Mouse (Mus musculus): ENCODE results near the gene Kcnma1. TPM values are rescaled to one million over a fixed set of nuclear protein-coding genes. Genes with fewer than 3 reads are reported as not detected.

Gene Kcnma1
- polyA plus RNA-seq, 1 experiment from 2014 or later: 2.1 TPM

DNA sequence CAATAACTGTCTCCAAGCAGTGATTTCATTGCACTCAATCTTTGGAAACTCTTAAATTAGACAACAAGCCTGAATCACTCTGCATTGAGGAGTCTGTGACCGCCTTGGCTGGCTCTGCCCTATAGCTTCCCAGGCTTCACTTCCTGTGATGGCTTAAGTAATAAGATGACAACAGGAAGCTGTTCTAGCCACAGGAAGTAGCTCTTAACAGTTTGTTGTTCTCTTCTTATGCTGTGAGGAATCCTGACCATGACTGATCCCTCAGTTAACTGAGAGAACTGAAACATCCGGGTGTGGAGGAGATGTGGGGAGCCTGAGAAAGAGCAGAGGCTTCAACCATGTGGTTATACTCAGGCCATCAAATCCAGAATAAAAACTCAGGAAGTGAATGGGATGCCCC is 549.2 kb downstream of the Kcnma1 start:
- Histone ChIP-seq H3K9me3 (replicated peaks; ENCODE audit: low read length) (no peaks in the 10 kb centered on the region), H3K4me1 (replicated peaks; ENCODE audit: insufficient read depth, low read length) (no peaks in the 10 kb centered on the region), H3K36me3 (ENCODE audit: insufficient read depth, low read length) (no peaks in the 10 kb centered on the region), H3K27ac (no peak overlapping the region), H3K4me2 (ENCODE audit: low read length) (no peak overlapping the region), H3K27me3 (ENCODE audit: insufficient read depth, low read length) (no peaks in the 10 kb centered on the region), H3K9ac (ENCODE audit: low read depth, low read length) (no peak overlapping the region), H3K4me3 (replicated peaks; ENCODE audit: low read depth, low read length) (no peak overlapping the region)
- TF ChIP-seq CTCF (IDR thresholded peaks at IDR 0.05; ENCODE audit: low read depth): no peak
- 63% methylated on average over 2 of the region's 2 CpGs for WGBS
- DNase-seq (ENCODE audit: low spot score): peak; percentile 19
- no peak for ATAC-seq (replicated peaks; ENCODE audit: low FRiP score, low read depth)

DNA sequence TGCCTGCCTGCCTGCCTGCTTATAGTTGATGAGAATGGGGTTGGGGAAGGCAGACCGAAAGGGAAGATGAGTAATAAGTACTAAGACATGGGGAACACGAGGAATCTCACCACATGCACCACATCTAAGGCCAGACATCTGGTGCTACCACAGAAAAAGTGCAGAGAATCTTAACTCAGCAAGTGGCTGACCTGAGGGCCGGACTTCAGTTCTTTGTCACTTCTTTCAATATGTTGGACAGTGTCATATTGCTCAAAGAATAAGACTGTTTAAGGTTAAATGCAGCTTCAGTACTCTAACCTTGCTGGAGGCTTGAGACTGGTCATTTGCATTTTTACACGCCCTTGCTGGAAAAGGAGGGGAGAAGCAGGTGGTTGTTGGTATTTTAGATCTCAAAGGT is 555.7 kb downstream of the Kcnma1 start:
- Histone ChIP-seq H3K4me3 (replicated peaks; ENCODE audit: low read depth, low read length) (no peak overlapping the region), H3K4me2 (ENCODE audit: low read length) (no peak overlapping the region), H3K9ac (ENCODE audit: low read depth, low read length) (no peak overlapping the region), H3K27me3 (ENCODE audit: insufficient read depth, low read length) (no peaks in the 10 kb centered on the region), H3K4me1 (replicated peaks; ENCODE audit: insufficient read depth, low read length) (no peaks in the 10 kb centered on the region), H3K36me3 (ENCODE audit: insufficient read depth, low read length) (no peaks in the 10 kb centered on the region), H3K9me3 (replicated peaks; ENCODE audit: low read length) (no peaks in the 10 kb centered on the region), H3K27ac (no peak overlapping the region)
- 57% methylated on average over 4 of the region's 4 CpGs for WGBS
- DNase-seq (ENCODE audit: low spot score) (no peak), ATAC-seq (replicated peaks; ENCODE audit: low FRiP score, low read depth) (no peak)
- TF ChIP-seq CTCF (IDR thresholded peaks at IDR 0.05; ENCODE audit: low read depth): no peak

DNA sequence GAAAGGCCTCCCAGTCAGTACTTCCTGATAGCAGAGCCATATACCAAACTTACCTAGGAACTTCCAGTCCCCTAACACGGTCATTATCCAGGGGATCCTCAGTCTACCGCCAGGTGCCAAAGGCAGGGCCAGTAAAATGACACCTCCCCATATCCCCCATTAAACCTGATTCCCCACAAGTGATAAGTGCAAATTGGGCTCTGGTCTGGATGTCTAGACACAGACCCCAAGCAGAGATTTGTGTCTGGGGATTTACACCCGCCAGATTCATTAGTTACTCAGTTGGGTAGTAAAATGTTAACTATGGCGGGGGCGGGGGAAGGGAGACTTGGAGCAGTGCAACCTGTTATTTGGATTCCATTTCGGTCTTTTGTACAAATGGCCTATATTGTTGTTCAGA is 562.6 kb downstream of the Kcnma1 start:
- 48% methylated on average over 6 of the region's 6 CpGs for WGBS
- no peak for TF ChIP-seq CTCF (IDR thresholded peaks at IDR 0.05; ENCODE audit: low read depth)
- no peaks in the 10 kb centered on the region for H3K9me3 ChIP-seq (replicated peaks; ENCODE audit: low read length)
- no peak overlapping the region for H3K9ac ChIP-seq (ENCODE audit: low read depth, low read length)
- H3K27me3 ChIP-seq (ENCODE audit: insufficient read depth, low read length): no peaks in the 10 kb centered on the region
- DNase-seq (ENCODE audit: low spot score) (no peak), ATAC-seq (replicated peaks; ENCODE audit: low FRiP score, low read depth) (no peak)
- no peaks in the 10 kb centered on the region for H3K36me3 ChIP-seq (ENCODE audit: insufficient read depth, low read length)
- H3K27ac ChIP-seq: no peak overlapping the region
- no peak overlapping the region for H3K4me2 ChIP-seq (ENCODE audit: low read length)
- no peaks in the 10 kb centered on the region for H3K4me1 ChIP-seq (replicated peaks; ENCODE audit: insufficient read depth, low read length)
- H3K4me3 ChIP-seq (replicated peaks; ENCODE audit: low read depth, low read length): no peak overlapping the region

DNA sequence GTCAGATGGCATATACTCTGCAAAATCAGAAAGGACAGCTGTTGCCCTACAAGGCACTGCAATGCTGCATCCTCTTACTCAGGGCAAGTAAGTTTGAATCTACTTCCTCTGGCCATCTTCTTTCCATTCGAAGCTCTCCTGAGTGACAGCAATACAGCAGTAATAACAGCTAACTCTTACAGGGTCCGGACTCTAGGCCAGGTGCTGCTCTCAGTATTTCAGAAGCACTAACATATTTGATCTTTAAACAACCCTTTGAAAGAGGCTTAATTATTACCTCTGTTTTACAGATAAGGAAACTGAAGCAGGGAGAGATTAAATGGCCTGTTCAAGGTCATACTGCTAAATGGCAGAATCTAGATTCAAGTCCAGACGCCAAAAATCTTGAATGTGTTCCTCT is 576.8 kb downstream of the Kcnma1 start:
- no peak for DNase-seq (ENCODE audit: low spot score)
- Histone ChIP-seq H3K4me3 (replicated peaks; ENCODE audit: low read depth, low read length) (no peak overlapping the region), H3K4me2 (ENCODE audit: low read length) (no peak overlapping the region), H3K4me1 (replicated peaks; ENCODE audit: insufficient read depth, low read length) (no peaks in the 10 kb centered on the region), H3K27ac (no peak overlapping the region), H3K36me3 (ENCODE audit: insufficient read depth, low read length) (no peaks in the 10 kb centered on the region), H3K9me3 (replicated peaks; ENCODE audit: low read length) (no peaks in the 10 kb centered on the region), H3K27me3 (ENCODE audit: insufficient read depth, low read length) (no peaks in the 10 kb centered on the region), H3K9ac (ENCODE audit: low read depth, low read length) (no peak overlapping the region)
- TF ChIP-seq CTCF (IDR thresholded peaks at IDR 0.05; ENCODE audit: low read depth): no peak
- 55% methylated on average over 3 of the region's 3 CpGs for WGBS
- no peak for ATAC-seq (replicated peaks; ENCODE audit: low FRiP score, low read depth)

DNA sequence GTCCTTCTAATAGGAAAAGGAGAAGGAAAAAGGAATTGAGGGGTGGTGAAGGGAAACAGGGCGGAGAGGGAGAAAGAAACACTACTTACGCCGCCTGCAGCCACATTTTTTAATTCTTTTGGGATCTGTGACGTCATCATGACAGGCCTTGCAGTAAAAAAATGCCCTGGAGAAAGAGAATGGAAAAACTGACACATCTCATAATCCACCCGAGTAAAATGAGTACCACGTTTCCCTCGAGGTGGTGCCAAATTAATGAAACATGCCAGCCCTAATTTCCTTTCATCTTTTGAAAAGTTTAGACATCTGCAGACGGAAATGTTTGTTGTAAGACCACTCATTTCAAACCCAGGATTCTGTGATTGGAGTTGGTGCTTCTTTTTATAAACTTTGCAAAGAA is 578.4 kb downstream of the Kcnma1 start:
- 71% methylated on average over 8 of the region's 8 CpGs for WGBS
- no peak for TF ChIP-seq CTCF (IDR thresholded peaks at IDR 0.05; ENCODE audit: low read depth)
- no peak overlapping the region for H3K9ac ChIP-seq (ENCODE audit: low read depth, low read length)

DNA sequence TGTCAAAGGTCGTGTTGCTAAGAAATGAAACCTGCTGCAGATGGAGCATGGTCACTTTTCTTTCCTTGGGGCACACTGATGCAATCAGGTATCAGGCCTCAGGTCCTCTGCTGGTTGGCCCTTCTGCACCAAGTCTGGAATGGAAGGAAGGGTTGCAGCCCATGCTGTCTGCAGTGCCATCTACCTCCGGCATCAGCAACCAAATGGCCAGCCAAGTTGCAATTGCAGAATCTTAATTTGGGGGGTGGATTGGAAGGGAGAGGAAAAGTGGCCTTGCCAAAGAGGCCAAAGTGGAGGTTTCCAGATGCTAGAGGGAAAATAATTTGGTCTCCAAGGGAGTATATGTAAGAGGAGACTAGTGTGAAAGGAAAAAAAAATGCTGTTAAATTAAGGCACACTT is 584.3 kb downstream of the Kcnma1 start:
- no peaks in the 10 kb centered on the region for H3K27me3 ChIP-seq (ENCODE audit: insufficient read depth, low read length)
- no peaks in the 10 kb centered on the region for H3K36me3 ChIP-seq (ENCODE audit: insufficient read depth, low read length)
- no peak for TF ChIP-seq CTCF (IDR thresholded peaks at IDR 0.05; ENCODE audit: low read depth)
- no peaks in the 10 kb centered on the region for H3K4me1 ChIP-seq (replicated peaks; ENCODE audit: insufficient read depth, low read length)
- H3K4me3 ChIP-seq (replicated peaks; ENCODE audit: low read depth, low read length): no peak overlapping the region
- no peak overlapping the region for H3K27ac ChIP-seq
- WGBS: 79% methylated on average over 2 of the region's 2 CpGs
- H3K9me3 ChIP-seq (replicated peaks; ENCODE audit: low read length): no peaks in the 10 kb centered on the region
- no peak for ATAC-seq (replicated peaks; ENCODE audit: low FRiP score, low read depth)
- H3K9ac ChIP-seq (ENCODE audit: low read depth, low read length): no peak overlapping the region
- H3K4me2 ChIP-seq (ENCODE audit: low read length): no peak overlapping the region
- DNase-seq (ENCODE audit: low spot score): no peak

More for the DNA sequence above, 578.4 kb downstream of the Kcnma1 start:
- H3K27ac ChIP-seq: no peak overlapping the region
- H3K4me2 ChIP-seq (ENCODE audit: low read length): no peak overlapping the region
- no peaks in the 10 kb centered on the region for H3K9me3 ChIP-seq (replicated peaks; ENCODE audit: low read length)
- H3K36me3 ChIP-seq (ENCODE audit: insufficient read depth, low read length): no peaks in the 10 kb centered on the region
- no peaks in the 10 kb centered on the region for H3K27me3 ChIP-seq (ENCODE audit: insufficient read depth, low read length)
- H3K4me1 ChIP-seq (replicated peaks; ENCODE audit: insufficient read depth, low read length): no peaks in the 10 kb centered on the region
- DNase-seq (ENCODE audit: low spot score) (no peak), ATAC-seq (replicated peaks; ENCODE audit: low FRiP score, low read depth) (no peak)
- no peak overlapping the region for H3K4me3 ChIP-seq (replicated peaks; ENCODE audit: low read depth, low read length)

DNA sequence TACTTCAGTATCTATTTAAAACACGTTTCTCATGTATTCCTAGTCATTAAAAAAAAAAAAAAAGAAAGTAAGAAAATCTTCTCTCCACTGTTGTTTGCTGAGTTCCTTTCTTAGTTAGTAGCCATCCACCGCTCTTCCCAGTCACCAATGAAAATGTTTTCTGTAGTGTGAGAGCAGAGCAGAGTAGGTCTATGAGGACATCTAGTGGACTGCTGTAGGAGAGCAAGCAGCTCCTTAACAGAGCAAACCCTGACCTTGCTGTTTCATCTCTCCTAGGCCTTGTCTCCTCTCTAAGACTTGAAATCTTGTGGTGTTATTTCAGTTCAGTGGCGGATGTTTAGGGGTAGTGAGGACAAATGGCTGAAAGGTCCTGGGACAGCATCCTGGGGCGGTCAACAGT is 585.2 kb downstream of the Kcnma1 start:
- TF ChIP-seq CTCF (IDR thresholded peaks at IDR 0.05; ENCODE audit: low read depth): peak; percentile 89
- H3K27ac ChIP-seq: no peak overlapping the region
- WGBS: 16% methylated on average over 4 of the region's 4 CpGs
- no peak for ATAC-seq (replicated peaks; ENCODE audit: low FRiP score, low read depth)
- H3K4me3 ChIP-seq (replicated peaks; ENCODE audit: low read depth, low read length): no peak overlapping the region
- H3K36me3 ChIP-seq (ENCODE audit: insufficient read depth, low read length): no peaks in the 10 kb centered on the region
- no peak overlapping the region for H3K9ac ChIP-seq (ENCODE audit: low read depth, low read length)
- no peaks in the 10 kb centered on the region for H3K9me3 ChIP-seq (replicated peaks; ENCODE audit: low read length)
- peak; percentile 89 for DNase-seq (ENCODE audit: low spot score)
- no peaks in the 10 kb centered on the region for H3K27me3 ChIP-seq (ENCODE audit: insufficient read depth, low read length)
- no peak overlapping the region for H3K4me2 ChIP-seq (ENCODE audit: low read length)
- H3K4me1 ChIP-seq (replicated peaks; ENCODE audit: insufficient read depth, low read length): no peaks in the 10 kb centered on the region
